ENCODE assay signal across 8 mouse cellular contexts in genomic region chr1:72871337-72871696, GRCm38 (mm10). TPM values are rescaled to one million over a fixed set of nuclear protein-coding genes. Genes with fewer than 3 reads are reported as not detected.
A peak's percentile ranks its signal among the peaks of the same experiment; 100 is the strongest.
DNase-seq lines count a peak whose midpoint lies in the region; ATAC-seq and TF ChIP-seq lines count a peak whose summit lies in the region.

No protein-coding gene starts in this region.

- H3K9ac ChIP-seq in heart, embryonic 13.5 days = peak overlapping the region; percentile 82
- peak overlapping the region; percentile 60 for H3K9ac ChIP-seq in forebrain, postnatal 0 days
- no peak overlapping the region for H3K9ac ChIP-seq in liver, postnatal 0 days (replicated peaks)

- H3K4me3 ChIP-seq in heart, embryonic 13.5 days = peak overlapping the region; percentile 75
- peak overlapping the region; percentile 76 for H3K4me3 ChIP-seq in E14TG2a.4 (replicated peaks; ENCODE audit: low read length)
- H3K4me3 ChIP-seq in forebrain, postnatal 0 days (ENCODE audit: low read depth, low read length) = peak overlapping the region; percentile 44
- peak overlapping the region; percentile 34; the same call in 1 of the 2 replicates for H3K4me3 ChIP-seq in liver, postnatal 0 days (ENCODE audit: low read depth, low read length)

- H3K4me1 ChIP-seq in heart, embryonic 13.5 days = peaks cover 70% of the 10 kb centered on the region
- peaks cover 63% of the 10 kb centered on the region for H3K4me1 ChIP-seq in E14TG2a.4 (replicated peaks; ENCODE audit: low read depth, low read length)
- peaks cover 11% of the 10 kb centered on the region for H3K4me1 ChIP-seq in forebrain, postnatal 0 days (ENCODE audit: insufficient read depth)
- peaks cover 21% of the 10 kb centered on the region for H3K4me1 ChIP-seq in liver, postnatal 0 days (ENCODE audit: insufficient read depth)

- DNase-seq in heart, adult 11 months = no peak
- no peak for DNase-seq in forebrain, postnatal 0 days
- DNase-seq in liver, postnatal 0 days = no peak
- DNase-seq in frontal cortex, postnatal 36 days (ENCODE audit: low spot score in 2 of 2) = no peak
- no peak for DNase-seq in adrenal gland, postnatal 14 days
- no peak for DNase-seq in urinary bladder, postnatal 25 days (ENCODE audit: low spot score)

- TF ChIP-seq EP300 in liver, postnatal 0 days (IDR thresholded peaks at IDR 0.05; ENCODE audit: low read depth) = no peak

- no peaks in the 10 kb centered on the region; the same call in 1 of the 2 replicates for H3K27me3 ChIP-seq in heart, embryonic 13.5 days (replicated peaks)
- H3K27me3 ChIP-seq in E14TG2a.4 (ENCODE audit: insufficient read depth, low read length) = peaks cover 69% of the 10 kb centered on the region
- H3K27me3 ChIP-seq in forebrain, postnatal 0 days (ENCODE audit: insufficient read depth, low read length) = no peaks in the 10 kb centered on the region
- H3K27me3 ChIP-seq in liver, postnatal 0 days (ENCODE audit: insufficient read depth, low read length) = peaks cover 63% of the 10 kb centered on the region

- H3K36me3 ChIP-seq in heart, embryonic 13.5 days = peaks cover 17% of the 10 kb centered on the region
- no peaks in the 10 kb centered on the region for H3K36me3 ChIP-seq in E14TG2a.4 (ENCODE audit: insufficient read depth, low read length)
- H3K36me3 ChIP-seq in forebrain, postnatal 0 days (ENCODE audit: insufficient read depth) = no peaks in the 10 kb centered on the region
- H3K36me3 ChIP-seq in liver, postnatal 0 days (replicated peaks; ENCODE audit: insufficient read depth, low read length) = no peaks in the 10 kb centered on the region

- peak overlapping the region; percentile 75 for H3K27ac ChIP-seq in heart, embryonic 13.5 days (replicated peaks)
- H3K27ac ChIP-seq in forebrain, postnatal 0 days (ENCODE audit: low read depth, low read length) = peak overlapping the region; percentile 87
- H3K27ac ChIP-seq in liver, postnatal 0 days (ENCODE audit: low read depth) = no peak overlapping the region

- WGBS in heart, embryonic 13.5 days = under 1% methylated on average over 6 of the region's 6 CpGs
- WGBS in forebrain, postnatal 0 days = 0% methylated on average over 6 of the region's 6 CpGs
- under 1% methylated on average over 6 of the region's 6 CpGs for WGBS in liver, postnatal 0 days (ENCODE audit: insufficient replicate concordance)

- no peaks in the 10 kb centered on the region for H3K9me3 ChIP-seq in heart, embryonic 13.5 days
- no peaks in the 10 kb centered on the region for H3K9me3 ChIP-seq in E14TG2a.4 (ENCODE audit: low read length)
- no peaks in the 10 kb centered on the region for H3K9me3 ChIP-seq in forebrain, postnatal 0 days (ENCODE audit: low read length)
- no peaks in the 10 kb centered on the region for H3K9me3 ChIP-seq in liver, postnatal 0 days (ENCODE audit: low read length)

- no peak for TF ChIP-seq CTCF in E14TG2a.4 (conservative IDR thresholded peaks at IDR 0.05; ENCODE audit: low read length)
- TF ChIP-seq CTCF in forebrain, postnatal 0 days (IDR thresholded peaks at IDR 0.05; ENCODE audit: low read depth) = no peak
- no peak for TF ChIP-seq CTCF in liver, postnatal 0 days (IDR thresholded peaks at IDR 0.05; ENCODE audit: low read depth)

- H3K4me2 ChIP-seq in heart, embryonic 13.5 days = peak overlapping the region; percentile 95
- peak overlapping the region; percentile 69 for H3K4me2 ChIP-seq in forebrain, postnatal 0 days (ENCODE audit: low read depth)
- H3K4me2 ChIP-seq in liver, postnatal 0 days (ENCODE audit: low read depth, low read length) = peak overlapping the region; percentile 64

- ATAC-seq in heart, embryonic 13.5 days (ENCODE audit: extremely low read depth, insufficient number of reproducible peaks, low FRiP score, low TSS enrichment) = no peak
- ATAC-seq in forebrain, postnatal 0 days = no peak
- no peak for ATAC-seq in liver, postnatal 0 days

RNA-seq across cellular contexts. Expression of gene Igfbp5, which starts 3.4 kb away (rescaled TPM):
- 110 and 126 TPM in 2 replicates for polyA plus RNA-seq in heart, embryonic 13.5 days (2015; fragmentation: Nextera tagmentation; extraction: Ambion mirVana)
- total RNA-seq in forebrain, postnatal 0 days (2014; rRNA removed) = 68.2 and 104 TPM in 2 replicates
- 26.1 and 36.2 TPM in 2 replicates for polyA plus RNA-seq in forebrain, postnatal 0 days (2015; fragmentation: Nextera tagmentation; extraction: Ambion mirVana)
- polyA plus RNA-seq in liver, postnatal 0 days (2015; fragmentation: Nextera tagmentation; extraction: Ambion mirVana) = 2.4 and 2.5 TPM in 2 replicates
- total RNA-seq in adrenal gland, postnatal 14 days (2021) = 68.1 and 74.3 TPM in 2 replicates

RNA-seq across cellular contexts. Expression of gene Igfbp2, which starts 47.0 kb away (rescaled TPM):
- 85.0 and 87.3 TPM in 2 replicates for polyA plus RNA-seq in heart, embryonic 13.5 days (2015; fragmentation: Nextera tagmentation; extraction: Ambion mirVana)
- total RNA-seq in forebrain, postnatal 0 days (2014; rRNA removed) = 311 and 330 TPM in 2 replicates
- polyA plus RNA-seq in forebrain, postnatal 0 days (2015; fragmentation: Nextera tagmentation; extraction: Ambion mirVana) = 341 and 409 TPM in 2 replicates
- polyA plus RNA-seq in liver, postnatal 0 days (2015; fragmentation: Nextera tagmentation; extraction: Ambion mirVana) = 3,364 and 3,428 TPM in 2 replicates
- total RNA-seq in adrenal gland, postnatal 14 days (2021) = 9.1 and 58.4 TPM in 2 replicates
